Mouse (Mus musculus) spleen, postnatal 10 days (tissue): ENCODE results near the gene Tm7sf2.
A peak's percentile ranks its signal among the peaks of the same experiment; 100 is the strongest.
"Not testable (repeated sequence)": the region's sequence is repeated elsewhere in the genome, so short reads cannot be mapped to it uniquely, and the experiment has no call there.

Experiments used
- DNase-seq, 2 experiments: peaks; one replicate each; pipeline ENCODE4 v3.0.0; 2021 to 2022; ENCODE audit warnings: low spot score in 2 of 2

Gene Tm7sf2

GRCm38 (mm10) chr19:6044102-6044501, 24.1 kb downstream of the Tm7sf2 start:
- not testable (repeated sequence) for DNase-seq

GRCm38 (mm10) chr19:6042293-6042692, 25.9 kb downstream of the Tm7sf2 start:
- no peak for DNase-seq

- DNase-seq: no peak
Observed at GRCm38 (mm10) chr19:6040002-6040401, 28.2 kb downstream of the Tm7sf2 start.

GRCm38 (mm10) chr19:6038326-6038725, 29.8 kb downstream of the Tm7sf2 start:
- no peak for DNase-seq

GRCm38 (mm10) chr19:6037695-6038094, 30.5 kb downstream of the Tm7sf2 start:
- DNase-seq: no peak

- DNase-seq: no peak
Observed at GRCm38 (mm10) chr19:6035966-6036585, 32.1 kb downstream of the Tm7sf2 start.

GRCm38 (mm10) chr19:6030520-6031280, 37.5 kb downstream of the Tm7sf2 start:
- DNase-seq: no peak

- DNase-seq: no peak
Observed at GRCm38 (mm10) chr19:6029426-6029825, 38.7 kb downstream of the Tm7sf2 start.

GRCm38 (mm10) chr19:6028991-6029390, 39.2 kb downstream of the Tm7sf2 start:
- DNase-seq: no peak

GRCm38 (mm10) chr19:6023930-6024329, 44.2 kb downstream of the Tm7sf2 start:
- no peak for DNase-seq

- no peak for DNase-seq
Observed at GRCm38 (mm10) chr19:6023059-6023458, 45.1 kb downstream of the Tm7sf2 start.

GRCm38 (mm10) chr19:6020276-6020675, 47.9 kb downstream of the Tm7sf2 start:
- no peak for DNase-seq

- DNase-seq: peak; percentile 87 to 95
Observed at GRCm38 (mm10) chr19:6018142-6019089, 49.8 kb downstream of the Tm7sf2 start.

GRCm38 (mm10) chr19:6016532-6016931, 51.6 kb downstream of the Tm7sf2 start:
- no peak for DNase-seq

GRCm38 (mm10) chr19:6015511-6016315, 52.5 kb downstream of the Tm7sf2 start, which contains the start of gene Capn1:
Gene Capn1 (minus strand): TSS chr19:6015897.
- peak; percentile 83 for DNase-seq

- DNase-seq: peak; percentile 75 to 77
Observed at GRCm38 (mm10) chr19:6014991-6015510, 53.1 kb downstream of the Tm7sf2 start.

GRCm38 (mm10) chr19:6013691-6014090, 54.5 kb downstream of the Tm7sf2 start:
- DNase-seq: no peak
